Mouse (Mus musculus) stomach, embryonic 15.5 days (tissue): ENCODE measurements around the gene Pbx1. TPM values are rescaled to one million over a fixed set of nuclear protein-coding genes. Genes with fewer than 3 reads are reported as not detected.

Source experiments
- ATAC-seq: fragments of 200-750 bp; cut with Nextera tagmentation; 2 replicates; pipeline ENCODE4 v1.8.0; 2017; ENCODE audit warnings: low read depth, moderate number of reproducible peaks, moderate TSS enrichment; ENCODE audit not compliant: insufficient read depth, low FRiP score
- H3K27ac ChIP-seq: fragments of 300-500 bp; sonication (generic); 2 replicates; pipeline ENCODE4 v1.5.1; 2015; ENCODE audit warnings: mild to moderate bottlenecking, inconsistent platforms
- H3K27me3 ChIP-seq: fragments of 300-500 bp; sonication (generic); replicated peaks from 2 replicates; pipeline ENCODE4 v1.6.1; 2015; ENCODE audit warnings: inconsistent platforms
- H3K36me3 ChIP-seq: fragments of 300-500 bp; sonication (generic); 2 replicates; pipeline ENCODE4 v1.6.1; 2015; ENCODE audit warnings: inconsistent platforms
- H3K4me1 ChIP-seq: fragments of 300-500 bp; sonication (generic); 2 replicates; pipeline ENCODE4 v1.6.1; 2015; ENCODE audit warnings: inconsistent platforms
- H3K4me2 ChIP-seq: fragments of 300-500 bp; sonication (generic); 2 replicates; pipeline ENCODE4 v1.6.1; 2015; ENCODE audit warnings: mild to moderate bottlenecking, inconsistent platforms
- H3K4me3 ChIP-seq: fragments of 300-500 bp; sonication (generic); replicated peaks from 2 replicates; pipeline ENCODE4 v1.5.1; 2015; ENCODE audit warnings: inconsistent platforms
- H3K9ac ChIP-seq: fragments of 300-500 bp; sonication (generic); 2 replicates; pipeline ENCODE4 v1.6.1; 2015; ENCODE audit warnings: inconsistent platforms
- H3K9me3 ChIP-seq: fragments of 300-500 bp; sonication (generic); 2 replicates; pipeline ENCODE4 v1.6.1; 2016; ENCODE audit warnings: inconsistent platforms
- WGBS: fragments of 180-500 bp; shearing (Covaris S2); methylation state at CpG from one replicate; pipeline ENCODE4 v1.1.7; 2015; 5-methylcytosine and 5-hydroxymethylcytosine counted together
- polyA plus RNA-seq: library from polyadenylated mRNA; unstranded; fragments of >200 nt; fragmentation: Nextera tagmentation; extraction: Ambion mirVana; gene quantifications from 2 replicates; pipeline ENCODE4 v1.2.1, GENCODE M21; 2015

Gene Pbx1
- polyA plus RNA-seq, 1 experiment from 2014 or later = 36.2 TPM

GRCm38 (mm10) chr1:168103821-168104220 is 328.2 kb downstream of the Pbx1 start:
- WGBS = 53% methylated on average over 2 of the region's 2 CpGs
- no peak for ATAC-seq
- no peaks in the 10 kb centered on the region for H3K36me3 ChIP-seq
- H3K9me3 ChIP-seq = no peaks in the 10 kb centered on the region
- H3K9ac ChIP-seq = no peak overlapping the region
- no peaks in the 10 kb centered on the region for H3K4me1 ChIP-seq
- no peak overlapping the region for H3K4me3 ChIP-seq
- H3K4me2 ChIP-seq = no peak overlapping the region
- no peaks in the 10 kb centered on the region for H3K27me3 ChIP-seq
- no peak overlapping the region for H3K27ac ChIP-seq

- H3K4me1 ChIP-seq = no peaks in the 10 kb centered on the region
- no peaks in the 10 kb centered on the region for H3K27me3 ChIP-seq
- H3K27ac ChIP-seq = no peak overlapping the region
- ATAC-seq = no peak
- WGBS = 64% methylated on average over 3 of the region's 3 CpGs
- no peak overlapping the region for H3K4me3 ChIP-seq
- no peak overlapping the region for H3K4me2 ChIP-seq
- H3K9me3 ChIP-seq = no peaks in the 10 kb centered on the region
- H3K36me3 ChIP-seq = no peaks in the 10 kb centered on the region
- no peak overlapping the region for H3K9ac ChIP-seq
These were observed 330.6 kb downstream of the Pbx1 start for GRCm38 (mm10) chr1:168101514-168101913.

GRCm38 (mm10) chr1:168098806-168099205 is 333.3 kb downstream of the Pbx1 start:
- H3K4me3 ChIP-seq = no peak overlapping the region
- WGBS = 87% methylated on average over 2 of the region's 2 CpGs
- no peaks in the 10 kb centered on the region for H3K4me1 ChIP-seq
- no peak for ATAC-seq
- H3K9me3 ChIP-seq = no peaks in the 10 kb centered on the region
- no peak overlapping the region for H3K27ac ChIP-seq
- H3K27me3 ChIP-seq = no peaks in the 10 kb centered on the region
- H3K9ac ChIP-seq = no peak overlapping the region
- no peak overlapping the region for H3K4me2 ChIP-seq
- H3K36me3 ChIP-seq = no peaks in the 10 kb centered on the region

- no peaks in the 10 kb centered on the region for H3K36me3 ChIP-seq
- no peak overlapping the region for H3K4me2 ChIP-seq
- WGBS = 37% methylated on average over 4 of the region's 4 CpGs
- no peak overlapping the region for H3K9ac ChIP-seq
- no peak overlapping the region for H3K4me3 ChIP-seq
- H3K27ac ChIP-seq = no peak overlapping the region
- no peaks in the 10 kb centered on the region for H3K4me1 ChIP-seq
- H3K27me3 ChIP-seq = no peaks in the 10 kb centered on the region
- ATAC-seq = no peak
- no peaks in the 10 kb centered on the region for H3K9me3 ChIP-seq
These were observed 337.4 kb downstream of the Pbx1 start for GRCm38 (mm10) chr1:168094671-168095070.

GRCm38 (mm10) chr1:168093044-168093443 is 339.0 kb downstream of the Pbx1 start:
- WGBS = 76% methylated on average over 2 of the region's 2 CpGs
- Histone ChIP-seq H3K4me1 (no peaks in the 10 kb centered on the region), H3K9ac (no peak overlapping the region), H3K9me3 (no peaks in the 10 kb centered on the region), H3K27ac (no peak overlapping the region), H3K36me3 (no peaks in the 10 kb centered on the region), H3K4me3 (no peak overlapping the region), H3K27me3 (no peaks in the 10 kb centered on the region), H3K4me2 (no peak overlapping the region)
- no peak for ATAC-seq

GRCm38 (mm10) chr1:168091627-168092026 is 340.4 kb downstream of the Pbx1 start:
- ATAC-seq = no peak
- Histone ChIP-seq H3K9me3 (no peaks in the 10 kb centered on the region), H3K4me2 (no peak overlapping the region), H3K27ac (no peak overlapping the region), H3K4me3 (no peak overlapping the region), H3K4me1 (no peaks in the 10 kb centered on the region), H3K27me3 (no peaks in the 10 kb centered on the region), H3K36me3 (no peaks in the 10 kb centered on the region), H3K9ac (no peak overlapping the region)
- WGBS = 47% methylated on average over 4 of the region's 4 CpGs

GRCm38 (mm10) chr1:168088680-168089079 is 343.4 kb downstream of the Pbx1 start:
- WGBS = 87% methylated on average over 7 of the region's 7 CpGs
- H3K4me3 ChIP-seq = no peak overlapping the region
- no peaks in the 10 kb centered on the region for H3K36me3 ChIP-seq
- H3K9me3 ChIP-seq = no peaks in the 10 kb centered on the region
- no peak overlapping the region for H3K4me2 ChIP-seq
- no peaks in the 10 kb centered on the region for H3K27me3 ChIP-seq
- ATAC-seq = no peak
- H3K4me1 ChIP-seq = no peaks in the 10 kb centered on the region
- H3K27ac ChIP-seq = no peak overlapping the region
- no peak overlapping the region for H3K9ac ChIP-seq

GRCm38 (mm10) chr1:168079394-168079767 is 352.7 kb downstream of the Pbx1 start:
- Histone ChIP-seq H3K4me2 (no peak overlapping the region), H3K36me3 (no peaks in the 10 kb centered on the region), H3K9ac (no peak overlapping the region), H3K4me3 (no peak overlapping the region), H3K4me1 (no peaks in the 10 kb centered on the region), H3K27ac (no peak overlapping the region), H3K9me3 (no peaks in the 10 kb centered on the region), H3K27me3 (no peaks in the 10 kb centered on the region)
- no peak for ATAC-seq
- 75% methylated on average over 6 of the region's 6 CpGs for WGBS

- no peaks in the 10 kb centered on the region for H3K27me3 ChIP-seq
- H3K36me3 ChIP-seq = no peaks in the 10 kb centered on the region
- no peaks in the 10 kb centered on the region for H3K9me3 ChIP-seq
- 84% methylated on average over 10 of the region's 10 CpGs for WGBS
- H3K4me2 ChIP-seq = no peak overlapping the region
- no peak overlapping the region for H3K4me3 ChIP-seq
- no peak overlapping the region for H3K27ac ChIP-seq
- no peaks in the 10 kb centered on the region for H3K4me1 ChIP-seq
- H3K9ac ChIP-seq = no peak overlapping the region
- ATAC-seq = no peak
These were observed 353.2 kb downstream of the Pbx1 start for GRCm38 (mm10) chr1:168078746-168079393.

- Histone ChIP-seq H3K4me3 (no peak overlapping the region), H3K9ac (no peak overlapping the region), H3K4me2 (no peak overlapping the region), H3K4me1 (no peaks in the 10 kb centered on the region), H3K9me3 (no peaks in the 10 kb centered on the region), H3K36me3 (no peaks in the 10 kb centered on the region), H3K27me3 (no peaks in the 10 kb centered on the region), H3K27ac (no peak overlapping the region; the same call in 1 of the 2 replicates)
- 56% methylated on average over 5 of the region's 5 CpGs for WGBS
- ATAC-seq = no peak
These were observed 360.1 kb downstream of the Pbx1 start for GRCm38 (mm10) chr1:168071974-168072373.

GRCm38 (mm10) chr1:168070273-168070910 is 361.7 kb downstream of the Pbx1 start:
- Histone ChIP-seq H3K27ac (no peak overlapping the region), H3K9me3 (no peaks in the 10 kb centered on the region), H3K4me1 (no peaks in the 10 kb centered on the region), H3K36me3 (no peaks in the 10 kb centered on the region), H3K4me3 (no peak overlapping the region), H3K27me3 (no peaks in the 10 kb centered on the region), H3K4me2 (no peak overlapping the region), H3K9ac (no peak overlapping the region)
- 72% methylated on average over 6 of the region's 6 CpGs for WGBS
- no peak for ATAC-seq

GRCm38 (mm10) chr1:168069740-168070139 is 362.3 kb downstream of the Pbx1 start:
- no peaks in the 10 kb centered on the region for H3K27me3 ChIP-seq
- H3K4me1 ChIP-seq = no peaks in the 10 kb centered on the region
- no peak overlapping the region for H3K9ac ChIP-seq
- H3K36me3 ChIP-seq = no peaks in the 10 kb centered on the region
- 49% methylated on average over 5 of the region's 5 CpGs for WGBS
- no peaks in the 10 kb centered on the region for H3K9me3 ChIP-seq
- no peak overlapping the region for H3K4me3 ChIP-seq
- H3K27ac ChIP-seq = peak overlapping the region; percentile 57; the same call in 1 of the 2 replicates
- ATAC-seq = no peak
- H3K4me2 ChIP-seq = no peak overlapping the region
